ENCODE assay signal across 25 mouse cellular contexts in genomic region chr2:77146291-77146690, GRCm38 (mm10). TPM values are rescaled to one million over a fixed set of nuclear protein-coding genes. Genes with fewer than 3 reads are reported as not detected.
DNase-seq lines count a peak whose midpoint lies in the region; ATAC-seq and TF ChIP-seq lines count a peak whose summit lies in the region.
"Had no signal": no experiment of that assay in that cellular context is flagged by ENCODE, and none has a peak within 500 bp of the region (broad histone marks: within the 10 kb centered on the region; RNA-seq: fewer than 3 reads in every experiment).

No protein-coding gene starts in this region.

- H3K9ac ChIP-seq in midbrain, embryonic 11.5 days (ENCODE audit: low read length): no peak overlapping the region
- H3K9ac ChIP-seq in ES-Bruce4 (ENCODE audit: low read depth, poor library complexity, severe bottlenecking): peak overlapping the region; percentile 43; the same call in 1 of the 2 replicates
- H3K9ac ChIP-seq in ES-E14 (ENCODE audit: insufficient read depth, low read depth, low read length, poor library complexity, severe bottlenecking): no peak overlapping the region
- no peak overlapping the region for H3K9ac ChIP-seq in forebrain, embryonic 16.5 days (replicated peaks; ENCODE audit: low read depth, low read length)
- H3K9ac ChIP-seq: embryonic facial prominence, embryonic 13.5 days; forebrain, embryonic 13.5 days; forebrain, postnatal 0 days; hindbrain, embryonic 12.5 days; hindbrain, embryonic 15.5 days had no signal

- no peaks in the 10 kb centered on the region for H3K4me1 ChIP-seq in midbrain, embryonic 11.5 days (ENCODE audit: control insufficient read depth, insufficient read depth, low read length)
- 0 out of 2 replicates have a peak, but pooled peaks cover 3% of the 10 kb centered on the region for H3K4me1 ChIP-seq in midbrain, embryonic 10.5 days
- H3K4me1 ChIP-seq in ES-Bruce4 (ENCODE audit: control insufficient read depth, insufficient read depth, low read length) (peaks cover 6% of the 10 kb centered on the region), ES-E14 (ENCODE audit: control insufficient read depth in 2 of 2, insufficient read depth in 2 of 2, low read length in 2 of 2, poor library complexity in 1 of 2) (peaks cover 8 to 11% of the 10 kb centered on the region in 2 experiments)
- peaks cover 15% of the 10 kb centered on the region for H3K4me1 ChIP-seq in forebrain, embryonic 16.5 days (replicated peaks; ENCODE audit: control insufficient read depth, insufficient read depth, low read length)

- WGBS in midbrain, embryonic 11.5 days: 74% methylated on average over 3 of the region's 3 CpGs
- WGBS in midbrain, embryonic 10.5 days: 80% methylated on average over 3 of the region's 3 CpGs
- 72% methylated on average over 3 of the region's 3 CpGs for WGBS in forebrain, embryonic 16.5 days

- H3K27me3 ChIP-seq in midbrain, embryonic 11.5 days (ENCODE audit: control insufficient read depth, insufficient read depth, low read length): no peaks in the 10 kb centered on the region
- H3K27me3 ChIP-seq in midbrain, embryonic 10.5 days (ENCODE audit: low read depth, poor library complexity, severe bottlenecking): no peaks in the 10 kb centered on the region
- H3K27me3 ChIP-seq in ES-Bruce4 (ENCODE audit: control insufficient read depth, insufficient read depth, low read length, poor library complexity, severe bottlenecking): no peaks in the 10 kb centered on the region
- no peaks in the 10 kb centered on the region for H3K27me3 ChIP-seq in forebrain, embryonic 16.5 days (replicated peaks; ENCODE audit: control insufficient read depth, insufficient read depth, low read length)
- H3K27me3 ChIP-seq: embryonic facial prominence, embryonic 13.5 days; forebrain, embryonic 13.5 days; hindbrain, embryonic 12.5 days; hindbrain, embryonic 15.5 days had no signal

- H3K4me3 ChIP-seq in midbrain, embryonic 11.5 days (ENCODE audit: low read depth, low read length): no peak overlapping the region
- no peak overlapping the region for H3K4me3 ChIP-seq in midbrain, embryonic 10.5 days
- no peak overlapping the region for H3K4me3 ChIP-seq in ES-Bruce4 (ENCODE audit: low read depth, low read length)
- H3K4me3 ChIP-seq in ES-E14 (ENCODE audit: insufficient read depth in 1 of 2, low read depth in 1 of 2, low read length in 2 of 2, poor library complexity in 1 of 2, severe bottlenecking in 1 of 2): no peak overlapping the region
- no peak overlapping the region for H3K4me3 ChIP-seq in forebrain, embryonic 16.5 days (replicated peaks; ENCODE audit: low read length)
- H3K4me3 ChIP-seq: embryonic facial prominence, embryonic 13.5 days; forebrain, embryonic 10.5 days; forebrain, embryonic 13.5 days; gastrocnemius, adult 2 months; hindbrain, embryonic 12.5 days; hindbrain, embryonic 15.5 days had no signal

- ATAC-seq in midbrain, embryonic 11.5 days (ENCODE audit: low FRiP score): no peak
- no peak for ATAC-seq in forebrain, embryonic 16.5 days
- ATAC-seq: CD4-positive, CD25-positive, alpha-beta regulatory T cell, adult 4 months; forebrain, embryonic 13.5 days; forebrain, postnatal 0 days had no signal

- no peak for TF ChIP-seq POLR2A in ES-Bruce4 (IDR thresholded peaks at IDR 0.05; ENCODE audit: insufficient read depth, low read length)
- TF ChIP-seq POLR2A in brain, embryonic 14.5 days (IDR thresholded peaks at IDR 0.05; ENCODE audit: borderline replicate concordance, extremely low read depth, insufficient read depth, insufficient read length, poor library complexity, severe bottlenecking): no peak

- no peak overlapping the region for H3K4me2 ChIP-seq in midbrain, embryonic 11.5 days
- no peak overlapping the region for H3K4me2 ChIP-seq in forebrain, embryonic 16.5 days (ENCODE audit: low read length)
- H3K4me2 ChIP-seq: embryonic facial prominence, embryonic 13.5 days; forebrain, embryonic 13.5 days; heart, embryonic 11.5 days; hindbrain, embryonic 12.5 days; hindbrain, embryonic 15.5 days had no signal

- 0 out of 2 replicates have a peak, but pooled peaks have one; percentile 21 for TF ChIP-seq EP300 in ES-Bruce4 (IDR thresholded peaks at IDR 0.05; ENCODE audit: insufficient read depth, low read depth, low read length)

- no peak overlapping the region for H3K27ac ChIP-seq in midbrain, embryonic 11.5 days (ENCODE audit: low read depth, low read length)
- H3K27ac ChIP-seq in midbrain, embryonic 10.5 days (replicated peaks): no peak overlapping the region
- H3K27ac ChIP-seq in ES-Bruce4 (ENCODE audit: insufficient read depth, low read length) (peak overlapping the region; percentile 98), ES-E14 (ENCODE audit: insufficient read depth, low read depth, low read length, poor library complexity, severe bottlenecking) (peak overlapping the region; percentile 83; the same call in 1 of the 2 replicates)
- no peak overlapping the region for H3K27ac ChIP-seq in forebrain, embryonic 16.5 days (ENCODE audit: low read length)
- H3K27ac ChIP-seq: embryonic facial prominence, embryonic 13.5 days; forebrain, embryonic 10.5 days; forebrain, embryonic 13.5 days; gastrocnemius, adult 2 months; hindbrain, embryonic 12.5 days; hindbrain, embryonic 15.5 days had no signal

- in situ Hi-C loops in ES-E14 (cut with MboI; ENCODE audit: low sequenced_read_pairs in 2 of 2, unreplicated experiment in 2 of 2): no loop called here

- DNase-seq in midbrain, embryonic 11.5 days (ENCODE audit: low spot score, missing footprints): peak; percentile 53
- DNase-seq in midbrain, embryonic 10.5 days (ENCODE audit: low spot score): no peak
- DNase-seq in ES-E14 (ENCODE audit: low read depth, low spot score): peak; percentile 19
- DNase-seq in brain, embryonic 14.5 days (ENCODE audit: low read depth): peak; percentile 28
- no peak for DNase-seq in kidney, adult 9 months
- no peak for DNase-seq in lung, postnatal 25 days (ENCODE audit: low spot score)
- DNase-seq: adrenal gland, postnatal 10 days; adrenal gland, postnatal 36 days; cerebellum, adult 11 months; cerebellum, adult 2 months; cerebellum, adult 9-11 months; cerebellum, postnatal 25 days; forebrain, postnatal 0 days; gastrocnemius, adult 2 months; gastrocnemius, postnatal 14 days; heart, adult 11 months had no signal

- H3K9me3 ChIP-seq in midbrain, embryonic 11.5 days (ENCODE audit: control insufficient read depth, low read length): no peaks in the 10 kb centered on the region
- H3K9me3 ChIP-seq in midbrain, embryonic 10.5 days (replicated peaks): no peaks in the 10 kb centered on the region
- peaks cover 3% of the 10 kb centered on the region for H3K9me3 ChIP-seq in ES-Bruce4 (replicated peaks; ENCODE audit: control insufficient read depth, insufficient read depth, low read length, poor library complexity, severe bottlenecking)
- no peaks in the 10 kb centered on the region for H3K9me3 ChIP-seq in ES-E14 (ENCODE audit: control insufficient read depth, insufficient read depth, low read depth, low read length)
- H3K9me3 ChIP-seq in forebrain, embryonic 16.5 days (ENCODE audit: control insufficient read depth, low read length): no peaks in the 10 kb centered on the region
- H3K9me3 ChIP-seq: embryonic facial prominence, embryonic 13.5 days; forebrain, embryonic 10.5 days; forebrain, embryonic 13.5 days; hindbrain, embryonic 12.5 days; hindbrain, embryonic 15.5 days had no signal

- H3K36me3 ChIP-seq in midbrain, embryonic 11.5 days (ENCODE audit: control insufficient read depth, insufficient read depth, low read length): no peaks in the 10 kb centered on the region
- H3K36me3 ChIP-seq in midbrain, embryonic 10.5 days: no peaks in the 10 kb centered on the region
- H3K36me3 ChIP-seq in ES-Bruce4 (ENCODE audit: control insufficient read depth, insufficient read depth, low read length, poor library complexity, severe bottlenecking) (no peaks in the 10 kb centered on the region), ES-E14 (ENCODE audit: control insufficient read depth, insufficient read depth, low read length, poor library complexity, severe bottlenecking) (no peaks in the 10 kb centered on the region)
- no peaks in the 10 kb centered on the region for H3K36me3 ChIP-seq in forebrain, embryonic 16.5 days (ENCODE audit: control insufficient read depth, insufficient read depth)
- H3K36me3 ChIP-seq: embryonic facial prominence, embryonic 13.5 days; forebrain, embryonic 10.5 days; hindbrain, embryonic 12.5 days; hindbrain, embryonic 15.5 days had no signal

- no peak for TF ChIP-seq CTCF in ES-Bruce4 (IDR thresholded peaks at IDR 0.05; ENCODE audit: low read depth, low read length)
- TF ChIP-seq CTCF in brain, embryonic 14.5 days (IDR thresholded peaks at IDR 0.05; ENCODE audit: borderline replicate concordance, extremely low read depth, insufficient read depth, insufficient read length): no peak

TF ChIP-seq in ES-E14, 5 proteins besides CTCF, POLR2A, EP300 and RAD21:
- TF ChIP-seq CHD2 (IDR thresholded peaks at IDR 0.05; ENCODE audit: low read depth, low read length) (no peak), ZNF384 (IDR thresholded peaks at IDR 0.05; ENCODE audit: low read depth, low read length) (no peak), ZC3H11A (IDR thresholded peaks at IDR 0.05; ENCODE audit: borderline replicate concordance, low read depth, low read length) (no peak), MAFK (IDR thresholded peaks at IDR 0.05; ENCODE audit: insufficient read depth, low read depth, low read length) (no peak)

RNA-seq across cellular contexts. Expression of gene Ccdc141, which starts 24.1 kb away (rescaled TPM):
- 2.5 and 4.4 TPM in 2 replicates for polyA plus RNA-seq in midbrain, embryonic 11.5 days (2014; fragmentation: Nextera tagmentation; extraction: Ambion mirVana)
- polyA plus RNA-seq in midbrain, embryonic 10.5 days (2016; fragmentation: Nextera tagmentation; extraction: Ambion mirVana): 3.5 and 4.3 TPM in 2 replicates
- 2.3 and 6.6 TPM in 2 replicates for polyA plus RNA-seq in ES-Bruce4 (2011; ENCODE audit: insufficient read depth, insufficient read length, low read depth, missing spikeins)
- 2.2 and 3.3 TPM in 2 replicates for total RNA-seq in ES-E14 (2012; rRNA removed)
- 3.8 and 5.1 TPM in 2 replicates for polyA plus RNA-seq in brain, embryonic 14.5 days (2012; rRNA removed)
- 4.8 and 6.1 TPM in 2 replicates for polyA plus RNA-seq in forebrain, embryonic 16.5 days (2015; fragmentation: Nextera tagmentation; extraction: Ambion mirVana)

Comparison
In these comparisons a context has a peak if more than half of its experiments do, and no peak if none do; other contexts are left out.
1. DNase-seq: peak in midbrain, embryonic 11.5 days (single experiment), ES-E14 (single experiment) and brain, embryonic 14.5 days (single experiment); none in midbrain, embryonic 10.5 days (single experiment), kidney, adult 9 months (single experiment) and lung, postnatal 25 days (single experiment).
2. H3K27ac ChIP-seq: peak in ES-Bruce4 (single experiment) and ES-E14 (single experiment); none in midbrain, embryonic 11.5 days (single experiment), midbrain, embryonic 10.5 days (single experiment) and forebrain, embryonic 16.5 days (single experiment).